Mouse (Mus musculus) MEL (cell line): ENCODE results near the gene Metrn. TPM values are rescaled to one million over a fixed set of nuclear protein-coding genes. Genes with fewer than 3 reads are reported as not detected.

ENCODE experiments used
- DNase-seq: peaks from one replicate; pipeline ENCODE4 v3.0.0; 2011; ENCODE audit warnings: low read depth, low spot score
- H3K27ac ChIP-seq: 2 replicates; pipeline ENCODE4 v1.5.1; 2012; ENCODE audit warnings: low read depth, mild to moderate bottlenecking, control low read depth, low read length, moderate library complexity; ENCODE audit not compliant: control insufficient read depth
- H3K27me3 ChIP-seq, 2 experiments: fragments of 150-350 bp in 1 of 2; sonication (generic) in 1 of 2; 2 replicates each; pipeline ENCODE4 v1.6.1; 2012; ENCODE audit warnings: low read length in 2 of 2, mild to moderate bottlenecking in 2 of 2, improper control_type of control experiment in 1 of 2, moderate library complexity in 1 of 2; ENCODE audit not compliant: insufficient read depth in 2 of 2, control insufficient read depth in 1 of 2
- H3K36me3 ChIP-seq, 2 experiments: 2 replicates each; pipeline ENCODE4 v1.6.1; 2012 to 2014; ENCODE audit warnings: low read length in 2 of 2, improper control_type of control experiment in 1 of 2, inconsistent platforms in 1 of 2, mild to moderate bottlenecking in 1 of 2; ENCODE audit not compliant: insufficient read depth in 2 of 2, control insufficient read depth in 1 of 2
- H3K4me1 ChIP-seq, 2 experiments: fragments of 150-350 bp in 1 of 2; sonication (generic) in 1 of 2; 2 replicates each; pipeline ENCODE4 v1.6.1; 2012; ENCODE audit warnings: low read length in 2 of 2, improper control_type of control experiment in 1 of 2, mild to moderate bottlenecking in 1 of 2; ENCODE audit not compliant: insufficient read depth in 2 of 2, control insufficient read depth in 1 of 2
- H3K4me3 ChIP-seq, 2 experiments: fragments of 150-350 bp in 1 of 2; sonication (generic) in 1 of 2; 2 replicates each; pipeline ENCODE4 v1.5.1; 2012; ENCODE audit warnings: low read depth in 2 of 2, low read length in 2 of 2, mild to moderate bottlenecking in 2 of 2, moderate library complexity in 2 of 2, control low read depth in 1 of 2, improper control_type of control experiment in 1 of 2; ENCODE audit not compliant: control insufficient read depth in 1 of 2, insufficient read depth in 1 of 2
- H3K79me2 ChIP-seq: 2 replicates; pipeline ENCODE4 v1.6.1; 2012; ENCODE audit warnings: mild to moderate bottlenecking, low read length, moderate library complexity; ENCODE audit not compliant: control insufficient read depth, poor library complexity, insufficient read depth
- H3K9ac ChIP-seq: 2 replicates; pipeline ENCODE4 v1.6.1; 2012; ENCODE audit warnings: low read depth, mild to moderate bottlenecking, control low read depth, low read length, moderate library complexity; ENCODE audit not compliant: control insufficient read depth, poor library complexity, severe bottlenecking
- H3K9me3 ChIP-seq: fragments of 150-350 bp; sonication (generic); replicated peaks from 2 replicates; pipeline ENCODE4 v1.6.1; 2012; ENCODE audit warnings: mild to moderate bottlenecking, low read length, improper control_type of control experiment, moderate library complexity; ENCODE audit not compliant: insufficient read depth
- BHLHE40 ChIP-seq: IDR thresholded peaks from 2 replicates; pipeline ENCODE4 v1.6.1; 2012; ENCODE audit warnings: low read depth, mild to moderate bottlenecking, inconsistent platforms, low read length, improper control_type of control experiment, borderline replicate concordance
- E2F4 ChIP-seq: IDR thresholded peaks from 2 replicates; pipeline ENCODE4 v1.6.1; 2011; ENCODE audit warnings: low read depth, low read length, improper control_type of control experiment, borderline replicate concordance
- ELF1 ChIP-seq: IDR thresholded peaks from 2 replicates; pipeline ENCODE4 v1.6.1; 2014; ENCODE audit warnings: low read depth, mild to moderate bottlenecking, inconsistent platforms, low read length, improper control_type of control experiment, moderate library complexity
- EP300 ChIP-seq, 2 experiments: IDR thresholded peaks; 2 replicates each; pipeline ENCODE4 v1.6.1; 2011; ENCODE audit warnings: improper control_type of control experiment in 2 of 2, low read length in 2 of 2, low read depth in 1 of 2, mild to moderate bottlenecking in 1 of 2
- GATA1 ChIP-seq: IDR thresholded peaks from 2 replicates; pipeline ENCODE4 v1.6.1; 2011; ENCODE audit warnings: low read depth, low read length, improper control_type of control experiment
- HCFC1 ChIP-seq: IDR thresholded peaks from 2 replicates; pipeline ENCODE4 v1.6.1; 2012; ENCODE audit warnings: low read depth, mild to moderate bottlenecking, inconsistent platforms, low read length, improper control_type of control experiment, moderate library complexity
- JUND ChIP-seq: IDR thresholded peaks from 2 replicates; pipeline ENCODE4 v1.6.1; 2011; ENCODE audit warnings: low read depth, mild to moderate bottlenecking, improper control_type of control experiment, low read length
- MAFK ChIP-seq: IDR thresholded peaks from 2 replicates; pipeline ENCODE4 v1.6.1; 2011; ENCODE audit warnings: low read depth, mild to moderate bottlenecking, low read length, improper control_type of control experiment, borderline replicate concordance
- MAX ChIP-seq: IDR thresholded peaks from 2 replicates; pipeline ENCODE4 v1.6.1; 2011; ENCODE audit warnings: low read length, improper control_type of control experiment
- MXI1 ChIP-seq: IDR thresholded peaks from 2 replicates; pipeline ENCODE4 v1.6.1; 2011; ENCODE audit warnings: mild to moderate bottlenecking, low read depth, low read length, improper control_type of control experiment
- MYB ChIP-seq: IDR thresholded peaks from 2 replicates; pipeline ENCODE4 v1.6.1; 2011; ENCODE audit warnings: mild to moderate bottlenecking, low read depth, low read length, improper control_type of control experiment
- MYC ChIP-seq: IDR thresholded peaks from 2 replicates; pipeline ENCODE4 v1.6.1; 2011; ENCODE audit warnings: low read depth, mild to moderate bottlenecking, low read length, improper control_type of control experiment, moderate library complexity
- NRF1 ChIP-seq: IDR thresholded peaks from 2 replicates; pipeline ENCODE4 v1.6.1; 2014; ENCODE audit warnings: low read depth, mild to moderate bottlenecking, inconsistent platforms, low read length, improper control_type of control experiment, moderate library complexity; ENCODE audit not compliant: poor library complexity, insufficient read depth, severe bottlenecking
- POLR2A ChIP-seq, 2 experiments: IDR thresholded peaks; 2 replicates each; pipeline ENCODE4 v1.6.1; 2011 to 2012; ENCODE audit warnings: low read length in 2 of 2, mild to moderate bottlenecking in 2 of 2, control low read depth in 1 of 2, improper control_type of control experiment in 1 of 2, low read depth in 1 of 2, moderate library complexity in 1 of 2; ENCODE audit not compliant: control insufficient read depth in 1 of 2, insufficient read depth in 1 of 2, poor library complexity in 1 of 2
- POLR2AphosphoS2 ChIP-seq: IDR thresholded peaks from 2 replicates; pipeline ENCODE4 v1.6.1; 2011; ENCODE audit warnings: low read length, improper control_type of control experiment
- RCOR1 ChIP-seq: IDR thresholded peaks from 2 replicates; pipeline ENCODE4 v1.6.1; 2012; ENCODE audit warnings: low read depth, mild to moderate bottlenecking, inconsistent platforms, low read length, improper control_type of control experiment
- SIN3A ChIP-seq: IDR thresholded peaks from 2 replicates; pipeline ENCODE4 v1.6.1; 2012; ENCODE audit warnings: low read length, improper control_type of control experiment, inconsistent platforms
- TAL1 ChIP-seq: IDR thresholded peaks from 2 replicates; pipeline ENCODE4 v1.6.1; 2012; ENCODE audit warnings: mild to moderate bottlenecking, inconsistent platforms, low read length, moderate library complexity, mixed read lengths
- UBTF ChIP-seq: IDR thresholded peaks from 2 replicates; pipeline ENCODE4 v1.6.1; 2012; ENCODE audit warnings: low read depth, mild to moderate bottlenecking, inconsistent platforms, low read length, improper control_type of control experiment, moderate library complexity, borderline replicate concordance; ENCODE audit not compliant: insufficient read depth
- USF1 ChIP-seq: IDR thresholded peaks from 2 replicates; pipeline ENCODE4 v1.6.1; 2014; ENCODE audit warnings: low read depth, mild to moderate bottlenecking, inconsistent platforms, low read length, improper control_type of control experiment, moderate library complexity
- USF2 ChIP-seq, 2 experiments: IDR thresholded peaks; 2 replicates each; pipeline ENCODE4 v1.6.1; 2011 to 2012; ENCODE audit warnings: improper control_type of control experiment in 2 of 2, low read length in 2 of 2, borderline replicate concordance in 1 of 2, inconsistent platforms in 1 of 2, low read depth in 1 of 2, mild to moderate bottlenecking in 1 of 2; ENCODE audit not compliant: insufficient read depth in 1 of 2
- ZMIZ1 ChIP-seq: IDR thresholded peaks from 2 replicates; pipeline ENCODE4 v1.6.1; 2012; ENCODE audit warnings: low read depth, mild to moderate bottlenecking, inconsistent platforms, low read length, improper control_type of control experiment, moderate library complexity
- ZNF384 ChIP-seq: IDR thresholded peaks from 2 replicates; pipeline ENCODE4 v1.6.1; 2012; ENCODE audit warnings: low read depth, mild to moderate bottlenecking, inconsistent platforms, low read length, improper control_type of control experiment
- polyA plus RNA-seq, 2 experiments: library from polyadenylated mRNA; stranded (reverse) in 1 of 2; unstranded in 1 of 2; fragments of >175 nt in 1 of 2; fragments of >200 nt in 1 of 2; gene quantifications; 2 replicates each; pipeline versions ENCODE4 v1.2.1 to v1.2.4; 2012; ENCODE audit warnings: low replicate concordance in 2 of 2, low read depth in 1 of 2; ENCODE audit not compliant: insufficient read length in 2 of 2, insufficient read depth in 1 of 2, missing spikeins in 1 of 2
- total RNA-seq: library from RNA; depleted of rRNA; stranded (reverse); fragments of 300-350 nt; gene quantifications from 2 replicates; pipeline ENCODE4 v1.2.3, GENCODE M21; 2012

The Metrn gene
- total and polyA plus RNA-seq, 3 experiments: 95.7 to 116 TPM; not detected in 1

DNA sequence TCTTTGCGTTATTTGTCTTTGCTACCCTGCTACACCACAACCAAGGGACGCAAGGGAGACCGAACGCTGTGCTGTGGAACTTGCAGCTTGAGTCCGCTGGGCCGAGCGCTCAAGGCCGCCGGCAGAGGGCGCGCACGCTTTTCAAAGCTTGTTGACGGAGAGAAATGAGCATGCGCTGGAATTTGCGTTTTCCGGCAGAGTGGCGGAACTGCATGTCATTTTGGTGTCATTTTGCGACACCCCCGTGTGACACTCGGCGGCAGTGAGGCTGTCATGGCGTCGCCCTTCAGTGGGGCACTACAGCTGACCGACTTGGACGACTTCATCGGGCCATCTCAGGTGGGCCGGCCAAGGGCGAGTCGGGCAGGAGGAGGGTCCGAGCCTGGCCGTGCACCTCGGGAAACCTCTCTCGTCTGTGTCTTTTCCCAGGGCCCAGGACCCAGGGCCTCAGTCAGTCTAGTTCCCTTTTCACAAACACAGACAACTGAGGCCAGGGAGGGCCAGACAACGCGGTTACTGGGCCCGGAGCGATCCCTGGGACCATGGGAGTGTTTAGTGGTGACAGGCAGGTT is 23.3 kb downstream of the Metrn start, which contains the start of gene Narfl (continued):
- TF ChIP-seq POLR2AphosphoS2: no peak; the same call in 1 of the 2 replicates
- no peak for TF ChIP-seq GATA1
- TF ChIP-seq UBTF: no peak
- no peak for TF ChIP-seq MAFK
- peak; percentile 100 for TF ChIP-seq ELF1
- TF ChIP-seq SIN3A: peak; percentile 99
- peak; percentile 82; the same call in 1 of the 2 replicates for TF ChIP-seq MYC
- TF ChIP-seq ZMIZ1: no peak
- TF ChIP-seq JUND: 0 out of 2 replicates have a peak, but pooled peaks have one; percentile 14
- TF ChIP-seq HCFC1: peak; percentile 99
- TF ChIP-seq NRF1: peak; percentile 95
- no peak for TF ChIP-seq BHLHE40
- TF ChIP-seq E2F4: no peak
- no peak for TF ChIP-seq USF2 (IDR thresholded peaks at IDR 0.05; ENCODE audit: borderline replicate concordance in 1 of 2, insufficient read depth in 1 of 2, low read depth in 1 of 2, low read length in 2 of 2)
- peak; percentile 62; the same call in 1 of the 2 replicates for TF ChIP-seq MAX
- peak; percentile 71 to 72; a peak in 3 of 4 replicates for TF ChIP-seq POLR2A (IDR thresholded peaks at IDR 0.05; ENCODE audit: control insufficient read depth in 1 of 2, insufficient read depth in 1 of 2, low read depth in 1 of 2, low read length in 2 of 2, poor library complexity in 1 of 2)
- no peak for TF ChIP-seq TAL1
- TF ChIP-seq MXI1: peak; percentile 93
- TF ChIP-seq RCOR1: no peak
- TF ChIP-seq EP300 (IDR thresholded peaks at IDR 0.05; ENCODE audit: low read depth in 1 of 2, low read length in 2 of 2): no peak
- TF ChIP-seq MYB: no peak

DNA sequence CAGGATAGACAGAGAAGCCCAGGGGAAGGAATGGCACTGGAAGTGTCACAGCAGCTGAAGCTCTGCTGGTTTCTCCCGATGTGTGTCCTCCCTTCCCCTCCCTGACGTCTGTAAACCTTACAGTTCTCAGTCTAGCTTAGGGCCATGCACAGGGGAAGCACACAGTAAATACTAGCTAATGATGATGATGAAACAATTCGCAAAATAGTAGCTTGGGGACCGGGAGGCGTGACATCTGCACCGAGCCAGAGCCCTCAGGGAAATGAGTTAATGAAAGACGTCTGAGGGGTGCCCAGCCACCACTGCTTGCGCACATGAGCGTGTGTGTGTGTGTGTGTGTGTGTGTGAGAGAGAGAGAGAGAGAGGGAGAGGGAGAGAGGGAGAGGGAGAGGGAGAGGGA is 27.6 kb downstream of the Metrn start:
- TF ChIP-seq BHLHE40 (no peak), USF1 (no peak), ZNF384 (no peak)
- Histone ChIP-seq H3K4me1 (peaks cover 0 to 6% of the 10 kb centered on the region in 2 experiments; a peak in 3 of 4 replicates), H3K27ac (no peak overlapping the region), H3K36me3 (no peaks in the 10 kb centered on the region), H3K79me2 (peaks cover 6% of the 10 kb centered on the region), H3K27me3 (peaks cover 8 to 11% of the 10 kb centered on the region in 2 experiments), H3K9ac (peak overlapping the region; percentile 45; the same call in 1 of the 2 replicates), H3K4me3 (peak overlapping the region; percentile 16 to 25; a peak in 2 of 4 replicates), H3K9me3 (no peaks in the 10 kb centered on the region)
- no peak for DNase-seq
